Mouse (Mus musculus) gonadal fat pad, adult 2 months (tissue): ENCODE results near the gene Gm21861. TPM values are rescaled to one million over a fixed set of nuclear protein-coding genes. Genes with fewer than 3 reads are reported as not detected.
"Not testable (repeated sequence)": the region's sequence is repeated elsewhere in the genome, so short reads cannot be mapped to it uniquely, and the experiment has no call there.

Source experiments
- DNase-seq: peaks from one replicate; pipeline ENCODE4 v3.0.0-alpha.2; 2012; ENCODE audit warnings: low read depth
- polyA plus RNA-seq: library from polyadenylated mRNA; depleted of rRNA; stranded (reverse); fragments of >200 nt; gene quantifications from 2 replicates; pipeline ENCODE4 v1.2.3, GENCODE M21; 2012; rRNA removed

Gm21861 gene
- not detected in 2 replicates for polyA plus RNA-seq

DNA sequence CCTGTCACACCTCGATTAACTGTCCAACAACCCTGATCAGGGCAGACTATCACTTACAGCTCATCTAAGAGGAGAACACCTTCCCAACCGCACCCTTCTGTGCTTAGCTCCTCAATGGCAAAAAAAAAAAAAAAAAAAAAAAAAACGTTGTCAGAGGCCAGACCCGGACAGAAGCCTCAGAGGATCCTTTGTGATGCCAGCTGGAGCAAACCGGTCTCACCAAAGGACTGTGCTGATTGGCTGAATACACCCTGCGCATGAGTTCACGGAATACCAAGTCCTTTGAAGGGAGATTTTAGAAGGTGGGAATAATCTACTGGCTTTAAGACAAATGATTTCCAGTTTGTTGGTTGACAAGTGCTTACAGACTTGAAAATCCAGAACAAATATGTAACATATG lies at the start of gene Gm21861:
Gene Gm21861, minus strand, starts transcription at position 101 of the 400 bp plus-strand sequence.
- not testable (repeated sequence) for DNase-seq
